Mouse (Mus musculus) mesoderm, embryonic 11.5 days (tissue): ENCODE data around the gene Srf.
A peak's percentile ranks its signal among the peaks of the same experiment; 100 is the strongest.
"Not testable (repeated sequence)": the region's sequence is repeated elsewhere in the genome, so short reads cannot be mapped to it uniquely, and the experiment has no call there.

Source experiments
- DNase-seq: peaks from one replicate; pipeline ENCODE4 v3.0.0-alpha.2; 2012; ENCODE audit warnings: low read depth, low spot score

Gene Srf

GRCm38 (mm10) chr17:46555673-46556583, at the start of gene Srf:
Srf (minus strand) TSS chr17:46556175.
- peak; percentile 98 for DNase-seq

GRCm38 (mm10) chr17:46605126-46605525, 49.2 kb upstream of the Srf start:
- DNase-seq: no peak

GRCm38 (mm10) chr17:46603229-46603628, 47.3 kb upstream of the Srf start:
- no peak for DNase-seq

GRCm38 (mm10) chr17:46602212-46602611, 46.2 kb upstream of the Srf start:
- peak; percentile 51 for DNase-seq

GRCm38 (mm10) chr17:46600569-46600968, 44.6 kb upstream of the Srf start:
- no peak for DNase-seq

- DNase-seq: no peak
Measured at GRCm38 (mm10) chr17:46598963-46599362, 43.0 kb upstream of the Srf start.

- DNase-seq: no peak
Measured at GRCm38 (mm10) chr17:46597956-46598355, 42.0 kb upstream of the Srf start.

- no peak for DNase-seq
Measured at GRCm38 (mm10) chr17:46595336-46595735, 39.4 kb upstream of the Srf start.

GRCm38 (mm10) chr17:46594606-46595005, 38.6 kb upstream of the Srf start:
- DNase-seq: peak; percentile 56

GRCm38 (mm10) chr17:46593124-46593523, 37.1 kb upstream of the Srf start:
- DNase-seq: no peak

- no peak for DNase-seq
Measured at GRCm38 (mm10) chr17:46591406-46591805, 35.4 kb upstream of the Srf start.

GRCm38 (mm10) chr17:46590439-46590838, 34.5 kb upstream of the Srf start:
- no peak for DNase-seq

- DNase-seq: no peak
Measured at GRCm38 (mm10) chr17:46589635-46590314, 33.8 kb upstream of the Srf start.

GRCm38 (mm10) chr17:46588913-46589312, 32.9 kb upstream of the Srf start:
- DNase-seq: no peak

- DNase-seq: no peak
Measured at GRCm38 (mm10) chr17:46588173-46588572, 32.2 kb upstream of the Srf start.

- DNase-seq: no peak
Measured at GRCm38 (mm10) chr17:46586327-46586726, 30.4 kb upstream of the Srf start.

GRCm38 (mm10) chr17:46578650-46579049, 22.7 kb upstream of the Srf start:
- DNase-seq: peak; percentile 20

- no peak for DNase-seq
Measured at GRCm38 (mm10) chr17:46576070-46576469, 20.1 kb upstream of the Srf start.

- no peak for DNase-seq
Measured at GRCm38 (mm10) chr17:46574535-46574934, 18.6 kb upstream of the Srf start.

- no peak for DNase-seq
Measured at GRCm38 (mm10) chr17:46571005-46571404, 15.0 kb upstream of the Srf start.

- no peak for DNase-seq
Measured at GRCm38 (mm10) chr17:46559146-46559545, 3.2 kb upstream of the Srf start.

- no peak for DNase-seq
Measured at GRCm38 (mm10) chr17:46558151-46558550, 2.2 kb upstream of the Srf start.

- DNase-seq: not testable (repeated sequence)
Measured at GRCm38 (mm10) chr17:46557321-46557720, 1.3 kb upstream of the Srf start.
